Mouse (Mus musculus): ENCODE results near the gene Gm27021. TPM values are rescaled to one million over a fixed set of nuclear protein-coding genes. Genes with fewer than 3 reads are reported as not detected.
A peak's percentile ranks its signal among the peaks of the same experiment; 100 is the strongest.

Gm27021 gene
- total and polyA plus RNA-seq, 2 experiments from 2014 or later, result 7.9 to 13.8 TPM

- Histone ChIP-seq H3K36me3 (ENCODE audit: insufficient read depth, low read length) (peaks cover 11% of the 10 kb centered on the region), H3K4me1 (ENCODE audit: insufficient read depth, low read length) (peaks cover 21% of the 10 kb centered on the region), H3K9me3 (ENCODE audit: low read length) (no peaks in the 10 kb centered on the region), H3K27me3 (ENCODE audit: insufficient read depth, low read length) (no peaks in the 10 kb centered on the region), H3K9ac (replicated peaks; ENCODE audit: low read length, poor library complexity, severe bottlenecking) (0 out of 2 replicates have a peak overlapping the region, but pooled peaks have one; percentile 87), H3K4me3 (ENCODE audit: low read depth, low read length) (peak overlapping the region; percentile 97; the same call in 1 of the 2 replicates), H3K27ac (ENCODE audit: low read depth, low read length) (no peak overlapping the region), H3K4me2 (ENCODE audit: low read depth, low read length, poor library complexity, severe bottlenecking) (peak overlapping the region; percentile 78)
- no peak for DNase-seq (ENCODE audit: low spot score)
- 72% methylated on average over 3 of the region's 3 CpGs for WGBS
- TF ChIP-seq CTCF (IDR thresholded peaks at IDR 0.05), result peak; percentile 50
- ATAC-seq (ENCODE audit: low FRiP score), result no peak
These were observed 2.0 kb downstream of the Gm27021 start for GRCm38 (mm10) chr8:120665726-120666455.

DNA sequence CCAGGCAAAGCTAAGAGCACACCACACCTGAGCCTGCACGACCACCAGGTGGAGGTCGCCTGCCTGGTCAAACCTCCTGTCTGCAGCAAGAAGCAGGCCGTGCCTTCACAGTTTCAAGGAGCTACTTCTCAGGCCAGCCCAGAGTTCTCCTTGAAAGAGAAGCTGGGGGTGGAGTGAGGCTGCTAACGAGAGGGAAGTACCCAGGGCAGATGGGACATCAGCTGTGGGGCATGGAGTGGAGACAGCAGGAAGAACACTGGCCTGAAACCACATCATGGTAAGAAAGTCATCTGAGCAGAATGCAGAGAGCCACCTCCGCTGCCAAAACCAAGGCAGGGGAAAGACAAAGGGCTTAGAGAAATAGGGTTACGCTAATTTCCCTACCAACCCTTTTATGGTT is 3.3 kb downstream of the Gm27021 start:
- no peak for DNase-seq (ENCODE audit: low spot score)

DNA sequence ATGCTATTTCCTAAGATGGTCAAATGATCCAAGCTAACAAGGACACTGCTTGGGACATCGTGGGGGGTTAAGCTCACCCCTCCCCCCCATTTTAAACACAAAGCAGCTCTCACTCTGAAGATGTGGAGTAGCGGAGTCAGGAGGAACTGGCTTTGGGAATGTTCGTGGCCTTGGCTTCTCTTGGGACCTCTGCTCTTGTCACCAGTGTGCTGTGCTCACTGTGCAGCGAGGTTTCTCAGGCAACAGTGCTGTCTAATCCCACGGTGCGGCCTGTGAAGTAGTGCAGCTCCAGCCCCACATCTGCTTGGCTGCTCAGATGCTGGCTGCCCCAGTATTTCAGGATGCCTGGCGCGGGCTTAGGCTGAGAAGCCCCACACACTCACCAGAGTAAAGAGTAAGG is 10.5 kb downstream of the Gm27021 start:
- Histone ChIP-seq H3K27me3 (ENCODE audit: insufficient read depth, low read length) (no peaks in the 10 kb centered on the region), H3K27ac (ENCODE audit: low read depth, low read length) (no peak overlapping the region; the same call in 1 of the 2 replicates), H3K4me2 (ENCODE audit: low read depth, low read length, poor library complexity, severe bottlenecking) (no peak overlapping the region), H3K9me3 (ENCODE audit: low read length) (no peaks in the 10 kb centered on the region), H3K9ac (replicated peaks; ENCODE audit: low read length, poor library complexity, severe bottlenecking) (no peak overlapping the region), H3K4me1 (ENCODE audit: insufficient read depth, low read length) (no peaks in the 10 kb centered on the region), H3K4me3 (ENCODE audit: low read depth, low read length) (no peak overlapping the region), H3K36me3 (ENCODE audit: insufficient read depth, low read length) (peaks cover 44% of the 10 kb centered on the region)
- peak; percentile 50; the same call in 1 of the 2 replicates for ATAC-seq (ENCODE audit: low FRiP score)
- TF ChIP-seq CTCF (IDR thresholded peaks at IDR 0.05), result no peak
- DNase-seq (ENCODE audit: low spot score), result peak; percentile 55
- WGBS, result 71% methylated on average over 8 of the region's 8 CpGs

More for the DNA sequence above, 3.3 kb downstream of the Gm27021 start:
- TF ChIP-seq CTCF (IDR thresholded peaks at IDR 0.05), result peak; percentile 8; the same call in 1 of the 2 replicates
- 76% methylated on average over 6 of the region's 6 CpGs for WGBS
- ATAC-seq (ENCODE audit: low FRiP score), result no peak
- Histone ChIP-seq H3K4me2 (ENCODE audit: low read depth, low read length, poor library complexity, severe bottlenecking) (no peak overlapping the region), H3K27ac (ENCODE audit: low read depth, low read length) (no peak overlapping the region), H3K9me3 (ENCODE audit: low read length) (no peaks in the 10 kb centered on the region), H3K9ac (replicated peaks; ENCODE audit: low read length, poor library complexity, severe bottlenecking) (no peak overlapping the region), H3K36me3 (ENCODE audit: insufficient read depth, low read length) (peaks cover 4% of the 10 kb centered on the region; the same call in 1 of the 2 replicates), H3K27me3 (ENCODE audit: insufficient read depth, low read length) (no peaks in the 10 kb centered on the region), H3K4me1 (ENCODE audit: insufficient read depth, low read length) (peaks cover 21% of the 10 kb centered on the region), H3K4me3 (ENCODE audit: low read depth, low read length) (no peak overlapping the region)

DNA sequence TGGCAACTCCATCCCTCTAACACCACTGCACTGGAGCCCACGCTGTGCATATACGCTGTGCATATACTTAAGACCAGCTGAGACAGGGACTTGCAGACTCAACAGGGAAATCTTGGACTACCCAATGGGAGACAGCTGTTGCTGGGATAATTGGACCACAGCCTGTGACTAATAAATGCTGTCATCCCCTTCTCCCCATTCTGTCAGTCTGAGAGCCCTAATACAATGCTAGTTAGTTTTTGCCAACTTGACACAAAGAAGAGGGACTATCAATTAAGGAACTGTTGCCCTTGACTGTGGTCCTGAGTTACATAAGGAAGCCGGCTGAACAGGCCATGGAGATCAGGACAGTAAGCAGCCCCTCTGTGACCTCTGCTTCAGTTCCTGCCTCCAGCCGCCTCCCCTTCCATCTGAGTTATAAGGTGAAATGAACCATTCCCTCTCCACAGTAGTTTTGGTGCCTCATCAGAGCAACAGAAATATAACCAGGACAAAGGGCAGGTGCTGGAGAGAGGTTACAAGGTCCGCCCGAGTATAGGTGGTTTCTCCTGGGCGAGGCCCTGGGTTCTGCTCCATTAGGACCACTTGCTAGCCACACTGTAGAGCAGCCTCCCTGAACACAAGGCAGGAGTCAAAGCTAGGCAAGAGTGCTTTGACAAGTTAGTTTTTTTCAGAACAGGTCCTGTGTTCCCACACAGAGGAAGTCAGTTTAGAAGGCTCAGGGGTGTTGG is 11.4 kb downstream of the Gm27021 start:
- Histone ChIP-seq H3K27ac (ENCODE audit: low read depth, low read length) (peak overlapping the region; percentile 26; the same call in 1 of the 2 replicates), H3K4me2 (ENCODE audit: low read depth, low read length, poor library complexity, severe bottlenecking) (no peak overlapping the region), H3K36me3 (ENCODE audit: insufficient read depth, low read length) (peaks cover 44% of the 10 kb centered on the region), H3K9ac (replicated peaks; ENCODE audit: low read length, poor library complexity, severe bottlenecking) (no peak overlapping the region), H3K27me3 (ENCODE audit: insufficient read depth, low read length) (no peaks in the 10 kb centered on the region), H3K4me3 (ENCODE audit: low read depth, low read length) (no peak overlapping the region), H3K9me3 (ENCODE audit: low read length) (no peaks in the 10 kb centered on the region), H3K4me1 (ENCODE audit: insufficient read depth, low read length) (no peaks in the 10 kb centered on the region)
- DNase-seq (ENCODE audit: low spot score) (no peak), ATAC-seq (ENCODE audit: low FRiP score) (no peak)
- no peak for TF ChIP-seq CTCF (IDR thresholded peaks at IDR 0.05)
- WGBS, result 78% methylated on average over 7 of the region's 7 CpGs

GRCm38 (mm10) chr8:120647532-120647931 is 20.3 kb downstream of the Gm27021 start, which contains the start of gene 1190005I06Rik:
Gene 1190005I06Rik, minus strand, starts transcription at chr8:120647632.
- no peak within 1 kb of the TSS for H3K9ac ChIP-seq (replicated peaks; ENCODE audit: low read length, poor library complexity, severe bottlenecking)
- DNase-seq (ENCODE audit: low spot score) (no peak), ATAC-seq (ENCODE audit: low FRiP score) (no peak)
- no peaks in the 10 kb centered on the region for H3K4me1 ChIP-seq (ENCODE audit: insufficient read depth, low read length)
- H3K27me3 ChIP-seq (ENCODE audit: insufficient read depth, low read length), result no peaks in the 10 kb centered on the region
- WGBS, result 23% methylated on average over 7 of the region's 7 CpGs
- no peak for TF ChIP-seq CTCF (IDR thresholded peaks at IDR 0.05)
- H3K9me3 ChIP-seq (ENCODE audit: low read length), result no peaks in the 10 kb centered on the region
- H3K36me3 ChIP-seq (ENCODE audit: insufficient read depth, low read length), result 0 out of 2 replicates have a peak, but pooled peaks cover 2% of the 10 kb centered on the region
- no peak within 1 kb of the TSS for H3K27ac ChIP-seq (ENCODE audit: low read depth, low read length)
- H3K4me3 ChIP-seq (ENCODE audit: low read depth, low read length), result no peak within 1 kb of the TSS
- no peak within 1 kb of the TSS for H3K4me2 ChIP-seq (ENCODE audit: low read depth, low read length, poor library complexity, severe bottlenecking)

Measured in midbrain, postnatal 0 days (tissue).